Mouse (Mus musculus): ENCODE measurements around the gene Myo1f. TPM values are rescaled to one million over a fixed set of nuclear protein-coding genes. Genes with fewer than 3 reads are reported as not detected.
A peak's percentile ranks its signal among the peaks of the same experiment; 100 is the strongest.

Gene Myo1f
- total RNA-seq (2017), result 383 and 399 TPM in 2 replicates

- peak; percentile 82 for ATAC-seq (ENCODE audit: extremely low read depth, insufficient number of reproducible peaks, low FRiP score, poor library complexity, severe bottlenecking)
Observed at GRCm38 (mm10) chr17:33555223-33555855, at the start of gene Myo1f. Gene Myo1f, plus strand, starts transcription at chr17:33555707.

- ATAC-seq (ENCODE audit: extremely low read depth, insufficient number of reproducible peaks, low FRiP score, poor library complexity, severe bottlenecking), result no peak
Observed at GRCm38 (mm10) chr17:33508386-33508785, 47.1 kb upstream of the Myo1f start.

DNA sequence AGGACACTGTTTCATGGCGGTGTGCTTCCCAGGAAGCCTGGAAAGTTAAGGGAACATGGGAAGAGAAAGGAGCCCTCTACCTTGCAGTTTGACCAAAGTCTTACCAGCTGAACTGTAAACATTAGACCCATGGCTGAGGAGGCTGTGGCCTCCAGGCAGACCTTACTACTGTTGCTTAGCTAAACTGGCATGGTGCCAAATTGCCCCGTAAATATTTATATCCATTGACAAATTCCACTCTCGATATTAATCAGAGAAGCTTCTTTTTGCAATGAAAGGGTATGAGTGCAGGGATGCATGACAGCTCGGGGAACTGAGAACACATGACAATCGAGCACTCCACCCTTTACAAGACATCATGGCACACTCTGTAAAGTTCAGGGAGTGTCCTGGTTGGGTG lies 45.3 kb upstream of the Myo1f start:
- no peak for ATAC-seq (ENCODE audit: extremely low read depth, insufficient number of reproducible peaks, low FRiP score, poor library complexity, severe bottlenecking)

- ATAC-seq (ENCODE audit: extremely low read depth, insufficient number of reproducible peaks, low FRiP score, poor library complexity, severe bottlenecking), result no peak
Observed at GRCm38 (mm10) chr17:33512441-33513415, 42.8 kb upstream of the Myo1f start.

DNA sequence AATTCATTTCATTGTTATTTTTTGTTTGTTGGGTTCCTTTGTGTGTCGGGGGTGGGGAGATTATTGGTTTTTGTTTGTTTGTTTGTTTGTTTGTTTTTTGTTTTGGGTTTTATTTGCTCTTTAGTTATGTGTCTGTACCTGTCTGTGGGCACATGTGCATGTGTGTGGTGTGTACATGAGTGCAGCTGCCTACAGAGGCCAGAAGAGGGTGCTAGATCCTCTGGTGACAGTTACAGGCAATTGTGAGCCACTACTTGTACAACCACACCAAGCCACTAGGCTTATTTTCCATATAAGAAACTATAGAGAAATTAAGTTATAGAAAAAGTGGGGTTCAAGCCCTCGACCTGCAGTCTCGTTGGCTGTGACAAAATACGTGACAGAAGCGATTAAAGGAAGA lies 41.6 kb upstream of the Myo1f start:
- peak; percentile 71 for ATAC-seq (ENCODE audit: extremely low read depth, insufficient number of reproducible peaks, low FRiP score, poor library complexity, severe bottlenecking)

DNA sequence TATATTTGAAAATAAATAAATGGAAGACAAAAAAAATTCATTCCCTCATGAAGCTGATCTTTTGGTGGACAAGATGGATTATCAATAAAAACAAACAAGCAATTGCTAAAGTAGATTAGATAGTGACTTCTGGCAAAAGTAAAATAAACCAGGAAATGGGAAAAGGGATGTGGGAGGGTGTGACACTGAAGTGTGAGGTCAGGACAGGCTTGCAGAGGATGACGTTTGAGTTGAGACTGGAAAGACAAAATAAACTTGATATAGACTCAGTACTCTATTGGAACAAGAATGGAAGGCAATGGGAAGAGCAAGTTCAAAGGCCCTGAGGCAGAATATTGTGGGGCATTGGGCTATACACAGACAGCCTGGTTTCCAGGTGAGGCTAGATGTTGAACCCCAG lies 35.1 kb upstream of the Myo1f start:
- ATAC-seq (ENCODE audit: extremely low read depth, insufficient number of reproducible peaks, low FRiP score, poor library complexity, severe bottlenecking), result no peak

- no peak for ATAC-seq (ENCODE audit: extremely low read depth, insufficient number of reproducible peaks, low FRiP score, poor library complexity, severe bottlenecking)
Observed at GRCm38 (mm10) chr17:33523431-33523917, 32.0 kb upstream of the Myo1f start.

DNA sequence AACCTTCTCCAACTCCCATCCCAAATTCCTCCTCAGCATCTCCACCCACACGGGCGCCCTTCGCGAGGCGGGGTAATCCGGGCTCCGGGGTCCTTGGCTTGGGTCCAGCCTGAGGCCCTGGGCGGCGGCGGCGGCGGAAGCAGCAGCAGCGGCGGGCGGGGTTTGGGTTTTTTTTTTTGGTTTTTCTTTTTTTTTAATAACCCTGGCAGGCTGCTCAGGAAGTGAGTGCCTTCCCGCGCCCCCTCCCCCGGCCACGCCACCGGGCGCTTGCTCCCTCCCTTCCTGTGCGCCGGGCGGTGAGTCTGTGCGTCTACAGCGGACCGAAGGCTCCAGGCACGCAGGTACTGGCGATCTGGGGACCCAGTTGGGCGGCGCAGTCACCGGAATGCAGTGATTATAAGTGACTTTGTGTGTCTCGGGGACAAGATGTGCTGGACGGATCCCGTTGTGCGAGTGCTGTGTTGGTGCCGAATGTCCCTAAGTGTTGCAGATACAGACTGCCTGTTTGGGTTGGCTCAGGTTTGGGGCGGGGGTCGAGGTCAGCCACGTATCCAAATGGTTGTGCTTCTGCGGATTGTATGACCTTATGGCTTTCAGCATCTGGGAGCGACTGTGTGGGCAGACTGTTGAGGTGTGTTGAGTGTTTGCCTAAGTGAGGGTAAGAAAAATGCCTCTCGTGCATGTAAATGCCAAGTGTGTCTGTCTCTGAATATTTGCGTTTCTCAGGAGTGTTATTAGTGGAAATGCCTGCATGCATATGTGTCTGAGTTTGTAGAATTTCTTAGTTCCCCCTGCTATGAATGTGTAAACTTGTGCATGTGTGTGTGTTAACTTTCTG lies 31.4 kb upstream of the Myo1f start, which contains the start of gene Adamts10:
Gene Adamts10 (plus strand): TSS at position 287 of the 838 bp plus-strand sequence.
- peak; percentile 67 for ATAC-seq (ENCODE audit: extremely low read depth, insufficient number of reproducible peaks, low FRiP score, poor library complexity, severe bottlenecking)

DNA sequence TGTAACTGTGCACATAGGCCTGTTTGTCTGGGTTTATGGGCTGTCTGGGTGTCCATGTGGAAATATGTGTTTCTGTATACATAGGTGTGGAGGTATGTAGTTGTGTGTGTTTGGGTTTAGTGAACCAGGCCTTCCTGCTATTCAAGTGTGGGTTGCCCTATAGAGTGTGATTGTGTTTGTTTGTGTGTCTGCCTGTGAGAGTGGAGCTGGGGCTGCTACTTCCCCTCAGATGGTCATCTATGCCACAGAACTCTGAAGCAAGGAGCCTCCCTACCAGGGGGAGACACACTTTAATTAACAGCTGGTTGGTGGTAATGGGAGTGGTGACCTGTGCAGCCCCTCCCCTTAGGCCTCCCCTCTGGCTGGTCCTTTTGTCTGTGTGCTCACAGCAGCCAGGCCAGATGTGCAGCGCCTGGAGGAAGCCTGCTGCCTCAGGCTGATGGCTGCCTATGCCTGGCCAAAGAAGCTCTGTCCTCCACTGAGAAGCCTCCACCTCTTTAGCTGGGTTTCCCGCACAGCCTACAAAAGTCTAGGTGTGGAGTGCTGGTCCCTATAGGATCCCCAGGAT lies 30.6 kb upstream of the Myo1f start:
- ATAC-seq (ENCODE audit: extremely low read depth, insufficient number of reproducible peaks, low FRiP score, poor library complexity, severe bottlenecking), result 0 out of 2 replicates have a peak, but pooled peaks have one; percentile 9

DNA sequence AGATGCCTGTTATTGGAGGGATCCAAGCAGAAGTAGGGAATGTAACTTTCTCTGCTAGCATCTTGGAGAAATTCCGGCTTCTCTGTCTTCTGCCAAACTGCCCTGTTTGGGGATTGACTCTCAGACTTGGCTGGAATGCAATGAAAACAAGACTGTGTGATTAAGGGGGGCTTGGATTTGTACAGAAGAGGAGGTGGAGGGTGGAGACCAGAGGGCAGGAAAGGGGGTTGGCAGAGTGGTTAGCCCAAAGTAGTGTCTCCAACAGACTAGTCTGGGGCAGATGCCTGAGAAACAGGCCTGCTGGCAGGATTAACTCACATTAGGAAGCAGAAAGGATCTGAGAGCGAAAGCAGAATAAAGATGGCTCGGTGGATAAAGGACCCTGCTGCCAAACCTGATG lies 29.0 kb upstream of the Myo1f start:
- ATAC-seq (ENCODE audit: extremely low read depth, insufficient number of reproducible peaks, low FRiP score, poor library complexity, severe bottlenecking), result no peak

GRCm38 (mm10) chr17:33539106-33539675 lies 16.3 kb upstream of the Myo1f start:
- ATAC-seq (ENCODE audit: extremely low read depth, insufficient number of reproducible peaks, low FRiP score, poor library complexity, severe bottlenecking), result 0 out of 2 replicates have a peak, but pooled peaks have one; percentile 46

DNA sequence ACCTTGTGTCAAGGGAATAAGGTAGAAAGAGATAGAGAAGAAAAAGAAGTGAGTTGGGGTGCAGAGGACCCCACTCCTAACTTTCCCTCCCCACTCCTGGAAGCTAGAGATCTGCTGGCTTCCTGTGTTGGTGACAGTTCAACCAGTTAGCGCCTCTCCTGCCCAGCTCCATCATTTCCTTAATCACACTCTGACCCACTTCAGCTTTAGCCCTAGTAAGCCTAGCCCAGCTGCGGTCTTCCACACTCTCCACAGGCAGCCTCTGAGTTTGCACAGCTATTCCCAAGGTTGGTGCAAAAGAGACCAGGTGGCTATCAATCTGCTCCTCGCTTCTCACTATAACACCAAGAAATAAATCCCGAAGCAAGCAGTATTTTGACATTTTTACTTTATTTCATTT lies 15.6 kb upstream of the Myo1f start:
- ATAC-seq (ENCODE audit: extremely low read depth, insufficient number of reproducible peaks, low FRiP score, poor library complexity, severe bottlenecking), result no peak

DNA sequence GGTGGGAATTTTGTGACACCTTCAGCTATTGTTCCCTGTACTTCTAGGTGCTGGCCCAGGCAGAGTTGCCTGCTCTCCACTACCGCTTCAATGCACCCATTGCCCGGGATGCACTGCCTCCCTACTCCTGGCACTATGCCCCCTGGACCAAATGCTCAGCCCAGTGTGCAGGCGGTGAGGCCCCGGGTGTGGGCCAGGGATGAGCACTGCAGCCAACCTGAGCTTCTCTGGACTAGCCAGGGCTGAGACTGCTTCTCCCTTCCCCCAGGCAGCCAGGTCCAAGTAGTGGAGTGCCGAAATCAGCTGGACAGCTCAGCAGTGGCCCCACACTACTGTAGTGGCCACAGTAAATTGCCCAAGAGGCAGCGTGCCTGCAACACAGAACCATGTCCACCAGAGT lies 6.3 kb upstream of the Myo1f start:
- no peak for ATAC-seq (ENCODE audit: extremely low read depth, insufficient number of reproducible peaks, low FRiP score, poor library complexity, severe bottlenecking)

- no peak for ATAC-seq (ENCODE audit: extremely low read depth, insufficient number of reproducible peaks, low FRiP score, poor library complexity, severe bottlenecking)
Observed at GRCm38 (mm10) chr17:33550388-33550787, 5.1 kb upstream of the Myo1f start.

GRCm38 (mm10) chr17:33552113-33552512 lies 3.4 kb upstream of the Myo1f start:
- no peak for ATAC-seq (ENCODE audit: extremely low read depth, insufficient number of reproducible peaks, low FRiP score, poor library complexity, severe bottlenecking)

GRCm38 (mm10) chr17:33552964-33553363 lies 2.5 kb upstream of the Myo1f start:
- peak; percentile 40; the same call in 1 of the 2 replicates for ATAC-seq (ENCODE audit: extremely low read depth, insufficient number of reproducible peaks, low FRiP score, poor library complexity, severe bottlenecking)

DNA sequence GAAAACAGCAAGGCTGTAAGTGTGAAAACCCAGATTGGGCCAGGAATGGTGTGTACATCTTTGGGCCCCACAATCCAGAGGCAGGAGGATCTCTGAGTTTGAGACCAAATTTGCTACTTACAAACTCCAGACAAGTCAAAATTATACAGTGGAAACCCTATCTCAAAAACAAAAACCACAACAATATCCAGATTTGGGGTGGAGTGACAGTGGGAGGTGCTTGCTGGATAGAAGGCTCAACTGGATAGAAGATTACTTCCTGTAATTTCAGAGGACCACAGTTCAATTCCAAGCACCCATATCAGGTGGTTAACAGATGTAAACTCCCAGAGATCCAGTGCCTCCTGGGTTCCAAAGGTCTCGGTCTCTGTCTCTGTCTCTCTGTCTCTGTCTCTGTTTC lies 971 bp upstream of the Myo1f start:
- ATAC-seq (ENCODE audit: extremely low read depth, insufficient number of reproducible peaks, low FRiP score, poor library complexity, severe bottlenecking), result no peak

DNA sequence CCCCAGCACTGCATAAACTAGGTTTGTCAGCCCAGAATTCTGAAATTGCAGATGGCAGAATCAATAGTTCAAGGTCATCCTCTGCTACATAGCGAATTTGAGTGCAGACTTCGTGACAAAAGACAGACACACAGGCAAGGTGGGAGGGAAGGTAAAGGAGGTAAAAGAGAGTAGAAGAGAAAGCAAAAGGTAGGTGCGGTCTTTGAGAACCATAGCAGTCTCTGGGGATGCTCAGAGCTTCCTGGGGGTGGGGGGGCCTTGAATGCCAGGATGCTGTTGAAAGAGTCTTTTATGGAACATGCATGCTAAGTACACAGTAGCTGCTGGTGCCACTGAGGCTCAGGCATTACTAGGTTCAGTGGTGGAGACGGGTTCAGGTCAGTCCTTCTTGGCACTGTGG lies 2.4 kb downstream of the Myo1f start:
- ATAC-seq (ENCODE audit: extremely low read depth, insufficient number of reproducible peaks, low FRiP score, poor library complexity, severe bottlenecking), result no peak
